Comparison of ENCODE assay signal across 23 mouse cellular contexts in genomic region chr3:135531762-135532161, GRCm38 (mm10).
"Had no signal": no experiment of that assay in that cellular context is flagged by ENCODE, and none has a peak within 500 bp of the region (broad histone marks: within the 10 kb centered on the region; RNA-seq: fewer than 3 reads in every experiment).

No protein-coding gene starts in this region.

- H3K27ac ChIP-seq: heart, embryonic 10.5 days; hindbrain, embryonic 13.5 days; hindbrain, embryonic 15.5 days; hindbrain, postnatal 0 days; layer of hippocampus, adult 2 months; left cerebral cortex, adult 2 months; limb, embryonic 10.5 days; limb, embryonic 12.5 days; liver, embryonic 13.5 days had no signal

- H3K4me1 ChIP-seq: heart, embryonic 10.5 days; hindbrain, embryonic 13.5 days; hindbrain, embryonic 15.5 days; limb, embryonic 10.5 days; limb, embryonic 12.5 days had no signal

- H3K9ac ChIP-seq: heart, embryonic 12.5 days; hindbrain, embryonic 13.5 days; hindbrain, embryonic 15.5 days; limb, embryonic 12.5 days; liver, embryonic 13.5 days had no signal

- H3K9me3 ChIP-seq: heart, embryonic 10.5 days; heart, embryonic 12.5 days; hindbrain, embryonic 13.5 days; hindbrain, embryonic 15.5 days; limb, embryonic 10.5 days; limb, embryonic 12.5 days; liver, embryonic 13.5 days had no signal

- H3K4me3 ChIP-seq: heart, embryonic 10.5 days; heart, embryonic 12.5 days; hindbrain, embryonic 13.5 days; hindbrain, embryonic 15.5 days; layer of hippocampus, adult 2 months; left cerebral cortex, adult 2 months; limb, embryonic 10.5 days; limb, embryonic 12.5 days; liver, embryonic 13.5 days had no signal

- H3K4me2 ChIP-seq: heart, embryonic 12.5 days; hindbrain, embryonic 13.5 days; hindbrain, embryonic 15.5 days; limb, embryonic 12.5 days; liver, embryonic 11.5 days; liver, embryonic 13.5 days had no signal

- DNase-seq: gastrocnemius, postnatal 14 days; gastrocnemius, postnatal 36 days; heart, adult 18-20 months; heart, postnatal 10 days; heart, postnatal 36 days; kidney, adult 18-20 months; kidney, adult 8-10 months; kidney, postnatal 10 days; kidney, postnatal 25 days; kidney, postnatal 4 days; liver; liver, embryonic 13.5 days had no signal

- H3K27me3 ChIP-seq: heart, embryonic 12.5 days; hindbrain, embryonic 13.5 days; hindbrain, embryonic 15.5 days; limb, embryonic 12.5 days; liver, embryonic 13.5 days had no signal

- H3K36me3 ChIP-seq: hindbrain, embryonic 13.5 days; hindbrain, embryonic 15.5 days; limb, embryonic 10.5 days; limb, embryonic 12.5 days; liver, embryonic 13.5 days had no signal

- ATAC-seq: hindbrain, postnatal 0 days; intestine, embryonic 16.5 days had no signal
